Mouse (Mus musculus) cerebellum, adult 2 months (tissue): ENCODE results near the gene 2310022B05Rik.

Source experiments
- CTCF ChIP-seq: fragments of 200-500 bp; IDR thresholded peaks from 2 replicates; pipeline ENCODE4 v1.5.1; 2011; ENCODE audit warnings: low read depth, mild to moderate bottlenecking, control low read depth, low read length, moderate library complexity, borderline replicate concordance; ENCODE audit not compliant: insufficient read depth
- POLR2A ChIP-seq: fragments of 200-500 bp; IDR thresholded peaks from 2 replicates; pipeline ENCODE4 v1.6.1; 2011; ENCODE audit warnings: low read length, control low read depth, borderline replicate concordance; ENCODE audit not compliant: insufficient read depth

- TF ChIP-seq CTCF (no peak), POLR2A (no peak)
These were observed 73.8 kb downstream of the 2310022B05Rik start for GRCm38 (mm10) chr8:124589393-124589792.
